Mouse (Mus musculus): Measurements from ENCODE around the gene Cyth4. TPM values are rescaled to one million over a fixed set of nuclear protein-coding genes. Genes with fewer than 3 reads are reported as not detected.

Cyth4 gene
- polyA plus RNA-seq, 1 experiment from 2014 or later = 14.3 TPM

DNA sequence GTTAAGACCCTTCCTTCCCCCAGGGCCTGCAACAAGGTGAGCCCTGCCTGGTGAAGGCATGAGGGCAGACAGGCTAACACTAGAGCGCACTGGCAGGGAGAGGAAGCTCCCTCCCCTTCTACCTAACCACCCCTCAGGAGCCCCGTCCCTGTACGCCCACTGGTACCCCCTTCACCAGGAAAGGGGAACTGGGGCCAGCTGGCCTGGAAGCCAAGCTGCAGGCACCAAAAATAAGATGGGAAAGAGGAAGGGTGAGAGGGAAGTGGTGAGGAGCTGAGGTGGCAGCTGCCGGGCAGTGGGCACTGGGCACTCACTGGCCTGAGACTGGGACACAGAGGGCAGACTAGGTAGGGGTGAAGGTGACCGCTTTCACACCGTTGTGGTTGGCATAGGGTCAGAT, 2.3 kb downstream of the Cyth4 start:
- Histone ChIP-seq H3K9ac (no peak overlapping the region), H3K4me3 (replicated peaks) (no peak overlapping the region), H3K27ac (replicated peaks) (no peak overlapping the region), H3K27me3 (no peaks in the 10 kb centered on the region), H3K36me3 (no peaks in the 10 kb centered on the region), H3K4me2 (replicated peaks) (no peak overlapping the region), H3K9me3 (replicated peaks) (no peaks in the 10 kb centered on the region), H3K4me1 (no peaks in the 10 kb centered on the region)
- no peak for ATAC-seq (ENCODE audit: insufficient number of reproducible peaks, low FRiP score, low TSS enrichment, low read depth)
- WGBS = 70% methylated on average over 6 of the region's 6 CpGs

DNA sequence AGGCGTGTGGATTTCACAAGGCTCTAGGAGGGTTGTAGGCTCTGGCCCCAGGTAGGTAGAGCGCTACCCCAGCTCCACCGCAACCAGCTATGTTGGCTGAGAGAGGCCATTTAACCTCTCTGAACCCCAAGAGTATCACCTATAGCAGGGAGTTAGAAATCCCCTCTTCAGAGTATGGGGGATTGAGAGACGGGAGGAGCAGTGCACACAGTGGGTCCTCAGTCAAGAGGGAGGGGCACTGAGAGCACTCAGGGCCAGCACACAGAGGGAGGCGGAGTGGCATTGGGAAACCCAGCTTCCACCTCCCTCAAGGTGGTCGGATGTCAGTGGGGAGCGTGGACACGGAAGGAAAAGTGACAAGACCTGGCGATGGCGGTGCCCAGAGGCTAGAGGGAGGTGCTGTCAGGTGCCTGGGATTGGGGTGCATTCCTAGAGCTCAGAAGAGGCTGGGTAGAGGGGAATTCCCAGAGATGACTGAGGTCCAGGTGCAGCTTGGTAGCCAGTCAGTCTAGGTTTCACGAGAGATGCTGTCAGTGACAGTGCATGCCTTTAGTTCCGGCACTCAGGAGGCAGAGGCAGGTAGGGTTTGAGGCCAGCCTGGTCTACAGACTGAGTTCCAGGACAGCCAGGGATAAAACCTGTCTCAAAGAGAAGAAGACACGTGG, 2.8 kb downstream of the Cyth4 start:
- no peaks in the 10 kb centered on the region for H3K4me1 ChIP-seq
- no peak for ATAC-seq (ENCODE audit: insufficient number of reproducible peaks, low FRiP score, low TSS enrichment, low read depth)
- no peaks in the 10 kb centered on the region for H3K27me3 ChIP-seq
- no peak overlapping the region for H3K27ac ChIP-seq (replicated peaks)
- H3K9me3 ChIP-seq (replicated peaks) = no peaks in the 10 kb centered on the region
- no peaks in the 10 kb centered on the region for H3K36me3 ChIP-seq
- H3K9ac ChIP-seq = no peak overlapping the region
- 71% methylated on average over 13 of the region's 13 CpGs for WGBS
- H3K4me2 ChIP-seq (replicated peaks) = no peak overlapping the region
- H3K4me3 ChIP-seq (replicated peaks) = no peak overlapping the region

DNA sequence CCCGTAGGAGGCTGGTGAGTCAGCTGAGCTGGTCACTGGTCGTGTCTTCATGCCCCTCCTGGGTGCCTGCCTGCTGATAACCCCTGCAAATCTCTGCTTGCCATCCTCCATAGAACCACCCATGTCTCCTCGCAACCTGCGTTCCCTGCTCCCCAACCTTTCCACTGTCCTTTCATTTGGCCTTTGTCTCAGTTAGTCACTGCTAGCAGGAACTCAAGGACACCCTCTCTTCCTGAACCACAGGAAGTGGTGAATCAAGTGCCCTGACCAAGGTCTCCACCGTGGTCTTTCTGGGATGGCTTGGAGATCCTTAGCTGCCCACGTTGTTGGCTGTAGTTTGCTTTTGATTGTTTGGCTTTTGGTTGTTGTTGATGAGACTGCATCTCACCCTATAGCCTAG, 4.3 kb downstream of the Cyth4 start:
- Histone ChIP-seq H3K4me1 (peaks cover 10% of the 10 kb centered on the region), H3K27me3 (no peaks in the 10 kb centered on the region), H3K4me2 (replicated peaks) (no peak overlapping the region), H3K9me3 (replicated peaks) (no peaks in the 10 kb centered on the region), H3K9ac (no peak overlapping the region), H3K36me3 (no peaks in the 10 kb centered on the region), H3K27ac (replicated peaks) (no peak overlapping the region), H3K4me3 (replicated peaks) (no peak overlapping the region)
- ATAC-seq (ENCODE audit: insufficient number of reproducible peaks, low FRiP score, low TSS enrichment, low read depth) = no peak
- WGBS = 73% methylated on average over 6 of the region's 6 CpGs

DNA sequence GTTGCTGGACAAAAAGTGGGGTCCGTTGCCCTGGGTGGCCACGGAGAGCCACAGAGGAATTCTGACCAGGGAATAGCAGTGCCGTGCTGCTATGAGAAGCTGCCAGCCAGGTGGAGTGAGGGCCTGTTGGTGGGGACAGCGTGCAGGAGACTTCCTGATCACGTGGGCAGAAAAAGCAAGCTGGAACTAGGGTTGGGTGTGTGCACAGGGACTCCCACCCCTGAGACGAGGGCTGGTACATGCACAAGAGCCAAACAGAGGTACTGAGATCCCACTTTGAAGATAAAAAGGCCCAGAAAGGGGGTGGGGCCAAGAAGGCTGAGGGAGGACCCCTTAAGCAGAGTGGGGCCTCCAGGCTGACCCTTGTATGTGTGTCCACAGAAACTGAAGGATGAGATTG, 7.4 kb downstream of the Cyth4 start:
- WGBS = 68% methylated on average over 6 of the region's 6 CpGs

DNA sequence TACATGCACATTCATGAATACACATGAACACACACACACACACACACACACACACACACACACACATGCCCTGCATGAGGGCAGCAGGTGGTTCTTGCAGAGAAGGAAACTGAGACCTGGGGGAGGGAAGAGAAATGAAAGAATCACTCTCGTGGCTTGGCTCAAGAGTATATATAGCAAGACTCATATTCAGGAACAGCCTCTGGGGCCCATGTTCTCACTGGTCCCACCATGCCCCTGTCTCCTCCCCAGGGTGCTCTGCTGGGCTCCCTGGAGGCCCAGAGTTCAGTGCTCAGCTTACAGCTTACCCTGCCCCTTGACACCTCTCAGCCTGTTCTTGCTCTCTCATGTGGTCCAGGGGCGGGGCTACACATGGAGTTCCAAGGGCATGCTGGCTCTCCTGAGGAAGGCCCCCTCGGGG, 8.5 kb downstream of the Cyth4 start:
- Histone ChIP-seq H3K9me3 (replicated peaks) (no peaks in the 10 kb centered on the region), H3K4me1 (peaks cover 11% of the 10 kb centered on the region), H3K27ac (replicated peaks) (no peak overlapping the region), H3K4me3 (replicated peaks) (no peak overlapping the region), H3K9ac (no peak overlapping the region), H3K36me3 (no peaks in the 10 kb centered on the region), H3K27me3 (no peaks in the 10 kb centered on the region), H3K4me2 (replicated peaks) (no peak overlapping the region)
- no peak for ATAC-seq (ENCODE audit: insufficient number of reproducible peaks, low FRiP score, low TSS enrichment, low read depth)
- WGBS = 32% methylated on average over 3 of the region's 3 CpGs

More for the DNA sequence above, 7.4 kb downstream of the Cyth4 start:
- Histone ChIP-seq H3K4me2 (replicated peaks) (no peak overlapping the region), H3K9me3 (replicated peaks) (no peaks in the 10 kb centered on the region), H3K27me3 (no peaks in the 10 kb centered on the region), H3K27ac (replicated peaks) (no peak overlapping the region), H3K4me1 (peaks cover 11% of the 10 kb centered on the region), H3K36me3 (no peaks in the 10 kb centered on the region), H3K4me3 (replicated peaks) (no peak overlapping the region), H3K9ac (no peak overlapping the region)
- no peak for ATAC-seq (ENCODE audit: insufficient number of reproducible peaks, low FRiP score, low TSS enrichment, low read depth)

DNA sequence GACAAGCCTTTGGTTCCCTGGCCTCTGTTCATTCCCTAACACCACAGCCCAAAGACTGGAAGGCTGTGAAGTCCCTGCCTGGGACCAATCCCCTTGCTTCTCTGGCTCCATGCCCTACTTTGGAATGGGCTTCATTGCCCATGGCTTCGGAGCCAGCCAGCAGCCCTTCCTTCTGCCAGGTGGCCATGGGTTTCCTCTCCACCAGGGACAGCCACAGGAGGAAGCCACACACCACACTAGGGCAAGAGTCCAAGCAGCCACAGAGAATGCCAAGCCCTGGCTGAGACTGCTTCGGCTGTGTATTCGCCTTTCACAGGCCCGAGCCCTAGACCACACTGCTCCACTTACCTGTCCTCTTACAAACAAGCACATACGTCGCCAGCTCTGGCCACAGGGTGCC, 9.2 kb downstream of the Cyth4 start:
- H3K9me3 ChIP-seq (replicated peaks) = no peaks in the 10 kb centered on the region
- no peak overlapping the region for H3K4me3 ChIP-seq (replicated peaks)
- H3K27me3 ChIP-seq = no peaks in the 10 kb centered on the region
- H3K36me3 ChIP-seq = no peaks in the 10 kb centered on the region
- H3K27ac ChIP-seq (replicated peaks) = no peak overlapping the region
- H3K4me2 ChIP-seq (replicated peaks) = no peak overlapping the region
- ATAC-seq (ENCODE audit: insufficient number of reproducible peaks, low FRiP score, low TSS enrichment, low read depth) = no peak
- 77% methylated on average over 6 of the region's 6 CpGs for WGBS
- no peak overlapping the region for H3K9ac ChIP-seq
- peaks cover 12% of the 10 kb centered on the region for H3K4me1 ChIP-seq

DNA sequence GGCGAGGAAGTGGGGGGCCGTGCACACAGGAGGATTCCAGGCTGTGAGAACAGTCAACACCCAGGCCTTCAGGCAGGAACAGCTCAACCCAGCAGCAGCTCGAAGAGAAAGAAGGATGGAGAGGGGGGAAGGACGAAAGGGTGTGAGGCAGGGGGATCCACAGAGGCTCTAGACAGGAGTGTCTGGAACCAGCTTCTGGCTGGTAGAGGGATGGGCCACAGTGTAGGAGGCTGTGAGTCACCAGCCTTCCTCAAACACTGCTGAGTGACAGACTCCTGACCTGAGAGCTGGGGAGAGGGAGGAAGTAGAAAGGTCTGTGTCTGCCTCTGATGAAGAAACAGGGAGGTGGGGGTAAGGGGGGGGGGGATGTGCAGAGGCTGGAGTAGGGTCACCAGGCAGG, 10.6 kb downstream of the Cyth4 start:
- Histone ChIP-seq H3K36me3 (no peaks in the 10 kb centered on the region), H3K4me2 (replicated peaks) (no peak overlapping the region), H3K27me3 (no peaks in the 10 kb centered on the region), H3K9ac (no peak overlapping the region), H3K9me3 (replicated peaks) (no peaks in the 10 kb centered on the region), H3K4me1 (peaks cover 15% of the 10 kb centered on the region), H3K4me3 (replicated peaks) (no peak overlapping the region), H3K27ac (replicated peaks) (no peak overlapping the region)
- ATAC-seq (ENCODE audit: insufficient number of reproducible peaks, low FRiP score, low TSS enrichment, low read depth) = no peak
- 55% methylated on average over 4 of the region's 4 CpGs for WGBS

DNA sequence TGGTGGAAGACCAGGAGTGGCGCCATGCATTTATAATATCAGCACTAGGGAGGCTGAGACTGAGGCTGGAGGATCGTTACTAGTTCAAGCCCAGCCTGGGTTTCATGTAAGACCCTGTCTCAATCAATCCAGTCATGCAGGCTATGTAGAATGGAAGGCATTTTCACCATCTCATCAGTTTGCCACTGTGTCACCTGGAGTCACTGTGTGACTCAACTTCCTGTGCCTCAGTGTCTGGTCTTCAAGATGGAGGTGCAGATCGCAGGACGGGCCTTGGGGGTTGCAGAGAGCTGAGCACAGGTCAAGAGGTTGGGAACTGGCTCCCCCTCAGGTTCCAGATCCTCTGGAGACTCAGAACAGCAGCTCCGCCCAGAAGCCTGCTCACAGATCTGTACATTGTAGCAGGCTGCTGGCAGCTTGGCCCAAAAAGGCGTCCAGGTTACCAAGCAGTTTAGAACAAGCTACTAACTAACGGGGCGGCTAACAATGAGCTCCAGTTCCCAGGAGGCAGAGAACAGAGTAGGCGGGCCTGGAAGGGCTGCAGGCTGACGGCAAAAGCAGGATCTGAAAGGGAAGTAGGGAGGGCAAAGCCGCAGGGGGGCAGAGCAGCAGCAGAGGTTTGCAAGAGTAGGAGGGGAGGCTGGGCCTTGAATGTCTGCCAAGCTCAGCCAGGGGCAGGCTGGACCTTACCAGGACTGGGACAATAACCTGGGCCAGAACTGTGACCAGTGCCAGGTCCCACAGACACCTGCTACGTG, 14.0 kb downstream of the Cyth4 start:
- no peak for ATAC-seq (ENCODE audit: insufficient number of reproducible peaks, low FRiP score, low TSS enrichment, low read depth)
- Histone ChIP-seq H3K4me3 (replicated peaks) (no peak overlapping the region), H3K36me3 (no peaks in the 10 kb centered on the region), H3K4me1 (peaks cover 9% of the 10 kb centered on the region; the same call in 1 of the 2 replicates), H3K27ac (replicated peaks) (no peak overlapping the region), H3K4me2 (replicated peaks) (no peak overlapping the region), H3K27me3 (no peaks in the 10 kb centered on the region), H3K9ac (no peak overlapping the region), H3K9me3 (replicated peaks) (no peaks in the 10 kb centered on the region)
- WGBS = 42% methylated on average over 12 of the region's 12 CpGs

DNA sequence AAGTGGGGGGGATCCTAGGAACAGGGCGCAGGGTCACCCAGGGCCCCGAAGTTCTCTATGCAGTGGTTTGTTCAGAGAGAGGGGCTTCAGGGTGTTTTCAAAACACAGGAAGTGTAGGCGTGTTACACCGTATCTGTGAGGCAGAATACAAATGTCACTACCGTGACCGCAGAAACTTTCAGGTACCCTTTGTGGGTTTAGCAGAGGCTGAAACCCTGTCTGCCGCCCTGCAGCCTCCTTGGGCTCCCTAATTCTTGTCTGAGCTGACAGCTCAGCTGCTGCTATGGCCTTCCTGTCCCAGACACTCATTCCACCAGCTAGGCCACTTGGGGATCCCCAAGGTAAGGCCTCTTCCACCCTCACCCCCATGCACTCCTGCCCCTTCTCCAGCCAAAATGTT, 17.7 kb downstream of the Cyth4 start:
- no peak for ATAC-seq (ENCODE audit: insufficient number of reproducible peaks, low FRiP score, low TSS enrichment, low read depth)

DNA sequence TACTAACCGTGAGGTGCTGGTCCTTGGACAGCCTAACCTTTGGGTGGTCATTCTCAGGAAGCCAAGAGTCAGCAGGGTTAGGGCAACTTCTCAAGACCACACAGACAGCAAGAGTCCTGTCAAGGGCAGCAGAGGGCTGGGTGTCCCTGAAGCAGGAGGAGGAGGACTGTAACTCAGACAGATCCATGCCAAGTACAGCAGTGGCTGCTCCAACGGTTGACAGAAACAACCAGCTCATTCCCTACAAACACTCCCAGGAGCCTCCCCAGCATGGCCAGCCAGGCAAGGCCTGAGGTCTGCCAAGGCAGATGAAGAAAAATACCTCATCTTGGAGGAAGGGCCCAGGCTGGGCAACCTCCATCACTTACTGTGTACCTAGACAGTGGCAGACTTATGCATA, 20.1 kb downstream of the Cyth4 start:
- H3K36me3 ChIP-seq = no peaks in the 10 kb centered on the region
- 68% methylated on average over 2 of the region's 2 CpGs for WGBS
- no peak overlapping the region for H3K9ac ChIP-seq
- no peak overlapping the region for H3K4me2 ChIP-seq (replicated peaks)
- no peaks in the 10 kb centered on the region for H3K9me3 ChIP-seq (replicated peaks)
- H3K27me3 ChIP-seq = 0 out of 2 replicates have a peak, but pooled peaks cover 13% of the 10 kb centered on the region
- H3K4me1 ChIP-seq = no peaks in the 10 kb centered on the region
- ATAC-seq (ENCODE audit: insufficient number of reproducible peaks, low FRiP score, low TSS enrichment, low read depth) = no peak
- H3K27ac ChIP-seq (replicated peaks) = no peak overlapping the region
- H3K4me3 ChIP-seq (replicated peaks) = no peak overlapping the region

More for the DNA sequence above, 17.7 kb downstream of the Cyth4 start:
- Histone ChIP-seq H3K4me2 (replicated peaks) (no peak overlapping the region), H3K36me3 (no peaks in the 10 kb centered on the region), H3K4me1 (0 out of 2 replicates have a peak, but pooled peaks cover 5% of the 10 kb centered on the region), H3K4me3 (replicated peaks) (no peak overlapping the region), H3K9ac (no peak overlapping the region), H3K9me3 (replicated peaks) (no peaks in the 10 kb centered on the region), H3K27me3 (no peaks in the 10 kb centered on the region), H3K27ac (replicated peaks) (no peak overlapping the region)
- WGBS = 85% methylated on average over 7 of the region's 7 CpGs

DNA sequence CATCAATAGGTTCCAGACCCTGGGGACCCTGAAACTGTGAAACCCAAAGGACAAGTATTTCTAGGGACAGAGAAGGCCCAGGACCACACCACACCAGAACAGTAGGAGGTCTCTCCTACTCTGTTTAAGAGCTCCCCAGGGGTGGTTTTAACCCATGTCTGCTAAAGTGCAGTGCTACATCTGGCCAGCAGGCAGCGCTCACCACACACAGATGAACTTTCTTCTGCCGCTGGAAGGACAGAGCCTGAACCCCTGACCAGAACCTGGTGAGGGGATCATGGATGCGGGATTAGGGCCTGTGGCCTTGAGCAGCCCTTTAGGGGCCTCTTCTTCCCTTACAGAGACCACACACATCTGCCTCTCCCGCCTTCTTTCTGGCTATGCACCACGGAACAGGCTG, 26.6 kb downstream of the Cyth4 start:
- H3K4me1 ChIP-seq = peaks cover 14% of the 10 kb centered on the region; the same call in 1 of the 2 replicates
- no peak overlapping the region for H3K4me2 ChIP-seq (replicated peaks)
- H3K4me3 ChIP-seq (replicated peaks) = no peak overlapping the region
- WGBS = 10% methylated on average over 5 of the region's 5 CpGs
- no peak for ATAC-seq (ENCODE audit: insufficient number of reproducible peaks, low FRiP score, low TSS enrichment, low read depth)
- 0 out of 2 replicates have a peak, but pooled peaks cover 13% of the 10 kb centered on the region for H3K27me3 ChIP-seq
- H3K27ac ChIP-seq (replicated peaks) = no peak overlapping the region
- H3K36me3 ChIP-seq = no peaks in the 10 kb centered on the region
- no peak overlapping the region for H3K9ac ChIP-seq
- no peaks in the 10 kb centered on the region for H3K9me3 ChIP-seq (replicated peaks)
